38 mouse cellular contexts compared by ENCODE assay signal in the genomic region with DNA sequence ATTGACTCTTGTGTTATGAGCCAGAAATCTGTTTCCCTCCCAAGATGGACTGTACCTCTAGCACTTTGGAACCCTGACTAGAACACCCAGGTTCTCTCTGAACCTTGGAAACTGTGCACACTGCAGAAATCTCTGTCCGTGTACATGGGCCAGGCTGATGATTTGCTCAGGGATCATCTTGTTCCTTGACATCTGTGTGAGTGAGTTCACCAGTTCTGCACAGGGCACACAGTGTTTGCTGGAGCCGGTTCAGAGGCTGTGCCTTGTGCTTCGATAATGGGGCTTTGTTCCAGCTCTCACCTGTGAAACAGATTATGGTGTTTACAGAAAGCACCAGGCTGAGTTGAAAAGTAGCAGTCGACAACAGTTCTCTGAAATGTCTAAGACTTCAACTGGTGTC. TPM values are rescaled to one million over a fixed set of nuclear protein-coding genes. Genes with fewer than 3 reads are reported as not detected.
DNase-seq lines count a peak whose midpoint lies in the region; ATAC-seq lines count a peak whose summit lies in the region.
"Had no signal": no experiment of that assay in that cellular context is flagged by ENCODE, and none has a peak within 500 bp of the region (broad histone marks: within the 10 kb centered on the region; RNA-seq: fewer than 3 reads in every experiment).

No protein-coding gene starts in this region.

- no peaks in the 10 kb centered on the region for H3K4me1 ChIP-seq in kidney, embryonic 16.5 days (ENCODE audit: insufficient read depth, low read length)
- H3K4me1 ChIP-seq in stomach, embryonic 16.5 days (ENCODE audit: control insufficient read depth, insufficient read depth, low read length): no peaks in the 10 kb centered on the region
- H3K4me1 ChIP-seq in forebrain, embryonic 16.5 days (replicated peaks; ENCODE audit: control insufficient read depth, insufficient read depth, low read length): no peaks in the 10 kb centered on the region
- H3K4me1 ChIP-seq: forebrain, embryonic 13.5 days; heart, embryonic 13.5 days; hindbrain, embryonic 15.5 days; limb, embryonic 12.5 days had no signal

- peak; percentile 59 for DNase-seq in heart, adult 11 months
- no peak for DNase-seq in heart, postnatal 14 days
- peak; percentile 46 to 80 for DNase-seq in kidney, adult 8-10 months
- DNase-seq in kidney, postnatal 14 days: peak; percentile 51
- no peak for DNase-seq in layer of hippocampus, postnatal 36 days
- DNase-seq: adrenal gland, adult 2 months; cerebellum, adult 2 months; cerebellum, postnatal 25 days; gastrocnemius, adult 2 months; heart, postnatal 10 days; lung, embryonic 14.5 days; lung, postnatal 14 days; midbrain, embryonic 14.5 days; right cerebral cortex, postnatal 14 days; thymus, postnatal 14 days had no signal

- H3K4me3 ChIP-seq in kidney, embryonic 16.5 days (ENCODE audit: low read length): no peak overlapping the region
- H3K4me3 ChIP-seq in stomach, embryonic 16.5 days (replicated peaks; ENCODE audit: low read length): no peak overlapping the region
- H3K4me3 ChIP-seq in forebrain, embryonic 16.5 days (replicated peaks; ENCODE audit: low read length): no peak overlapping the region
- H3K4me3 ChIP-seq: forebrain, embryonic 13.5 days; gastrocnemius, adult 2 months; heart, embryonic 13.5 days; hindbrain, embryonic 10.5 days; hindbrain, embryonic 15.5 days; left cerebral cortex, adult 2 months; limb, embryonic 12.5 days; liver, embryonic 15.5 days had no signal

- H3K9me3 ChIP-seq in kidney, embryonic 16.5 days (ENCODE audit: low read length): no peaks in the 10 kb centered on the region
- H3K9me3 ChIP-seq in stomach, embryonic 16.5 days (replicated peaks; ENCODE audit: control insufficient read depth, low read length): no peaks in the 10 kb centered on the region
- no peaks in the 10 kb centered on the region for H3K9me3 ChIP-seq in forebrain, embryonic 16.5 days (ENCODE audit: control insufficient read depth, low read length)
- H3K9me3 ChIP-seq: forebrain, embryonic 13.5 days; heart, embryonic 13.5 days; hindbrain, embryonic 10.5 days; hindbrain, embryonic 15.5 days; limb, embryonic 12.5 days; liver, embryonic 15.5 days had no signal

- no peak overlapping the region for H3K4me2 ChIP-seq in kidney, embryonic 16.5 days (replicated peaks; ENCODE audit: low read depth, low read length)
- H3K4me2 ChIP-seq in stomach, embryonic 16.5 days (ENCODE audit: low read depth, low read length): no peak overlapping the region
- H3K4me2 ChIP-seq in forebrain, embryonic 16.5 days (ENCODE audit: low read length): no peak overlapping the region
- H3K4me2 ChIP-seq: forebrain, embryonic 13.5 days; heart, embryonic 13.5 days; hindbrain, embryonic 15.5 days; limb, embryonic 12.5 days; liver, embryonic 15.5 days; lung, embryonic 14.5 days had no signal

- H3K27ac ChIP-seq in kidney, embryonic 16.5 days (ENCODE audit: low read length): no peak overlapping the region
- H3K27ac ChIP-seq in stomach, embryonic 16.5 days (ENCODE audit: low read length): peak overlapping the region; percentile 60
- no peak overlapping the region for H3K27ac ChIP-seq in forebrain, embryonic 16.5 days (ENCODE audit: low read length)
- H3K27ac ChIP-seq: forebrain, embryonic 13.5 days; gastrocnemius, adult 2 months; heart, embryonic 13.5 days; hindbrain, embryonic 10.5 days; hindbrain, embryonic 15.5 days; left cerebral cortex, adult 2 months; limb, embryonic 12.5 days; liver, embryonic 15.5 days had no signal

- ATAC-seq in kidney, embryonic 16.5 days (ENCODE audit: low FRiP score, low TSS enrichment): no peak
- peak; percentile 72; the same call in 1 of the 2 replicates for ATAC-seq in stomach, embryonic 16.5 days (ENCODE audit: insufficient read depth, low FRiP score)
- ATAC-seq in forebrain, embryonic 16.5 days: no peak
- ATAC-seq: activated CD4-positive, CD25-positive, alpha-beta regulatory T cell, adult 4 months; forebrain, embryonic 13.5 days; inflammation-experienced regulatory T-cells, adult 6 months had no signal

- no peaks in the 10 kb centered on the region for H3K27me3 ChIP-seq in kidney, embryonic 16.5 days (ENCODE audit: insufficient read depth, low read length)
- H3K27me3 ChIP-seq in stomach, embryonic 16.5 days (ENCODE audit: control insufficient read depth, insufficient read depth, low read length): no peaks in the 10 kb centered on the region
- no peaks in the 10 kb centered on the region for H3K27me3 ChIP-seq in forebrain, embryonic 16.5 days (replicated peaks; ENCODE audit: control insufficient read depth, insufficient read depth, low read length)
- H3K27me3 ChIP-seq: CH12.LX; forebrain, embryonic 13.5 days; heart, embryonic 13.5 days; hindbrain, embryonic 15.5 days; limb, embryonic 12.5 days had no signal

- intact Hi-C loops in heart, postnatal 14 days (cut with DNase I): no loop called here

- H3K9ac ChIP-seq in kidney, embryonic 16.5 days (replicated peaks; ENCODE audit: low read length): no peak overlapping the region
- H3K9ac ChIP-seq in stomach, embryonic 16.5 days (ENCODE audit: low read length): no peak overlapping the region
- H3K9ac ChIP-seq in forebrain, embryonic 16.5 days (replicated peaks; ENCODE audit: low read depth, low read length): no peak overlapping the region
- H3K9ac ChIP-seq: forebrain, embryonic 13.5 days; heart, embryonic 13.5 days; hindbrain, embryonic 15.5 days; limb, embryonic 12.5 days; liver, embryonic 15.5 days; lung, embryonic 14.5 days had no signal

- H3K36me3 ChIP-seq in kidney, embryonic 16.5 days (ENCODE audit: insufficient read depth, low read length): no peaks in the 10 kb centered on the region
- H3K36me3 ChIP-seq in stomach, embryonic 16.5 days (ENCODE audit: control insufficient read depth, insufficient read depth, low read length): no peaks in the 10 kb centered on the region
- no peaks in the 10 kb centered on the region for H3K36me3 ChIP-seq in forebrain, embryonic 16.5 days (ENCODE audit: control insufficient read depth, insufficient read depth)
- H3K36me3 ChIP-seq: heart, embryonic 13.5 days; hindbrain, embryonic 10.5 days; hindbrain, embryonic 15.5 days; limb, embryonic 12.5 days; liver, embryonic 15.5 days had no signal

- WGBS in kidney, embryonic 16.5 days: 60% methylated on average over 4 of the region's 4 CpGs
- 46% methylated on average over 4 of the region's 4 CpGs for WGBS in stomach, embryonic 16.5 days
- 81% methylated on average over 4 of the region's 4 CpGs for WGBS in forebrain, embryonic 16.5 days

RNA-seq across cellular contexts. Expression of a gene that starts 20.0 kb away (rescaled TPM):
- total RNA-seq in heart, postnatal 14 days (2021): 10 to 100 TPM; 43.9 to 44.2 TPM
- 63.4 and 74.4 TPM in 2 replicates for polyA plus RNA-seq in kidney, embryonic 16.5 days (2015; fragmentation: Nextera tagmentation; extraction: Ambion mirVana)
- 62.8 and 86.1 TPM in 2 replicates for polyA plus RNA-seq in stomach, embryonic 16.5 days (2015; fragmentation: Nextera tagmentation; extraction: Ambion mirVana)
- total RNA-seq in layer of hippocampus, postnatal 36 days (2021): 100 to 1,000 TPM; 102 to 105 TPM
- polyA plus RNA-seq in forebrain, embryonic 16.5 days (2015; fragmentation: Nextera tagmentation; extraction: Ambion mirVana): 65.3 and 73.4 TPM in 2 replicates

RNA-seq across cellular contexts. Expression of a gene that starts 26.5 kb away (rescaled TPM):
- total RNA-seq in heart, postnatal 14 days (2021): not detected
- not detected in 2 replicates for polyA plus RNA-seq in kidney, embryonic 16.5 days (2015; fragmentation: Nextera tagmentation; extraction: Ambion mirVana)
- polyA plus RNA-seq in stomach, embryonic 16.5 days (2015; fragmentation: Nextera tagmentation; extraction: Ambion mirVana): not detected in 2 replicates
- not detected for total RNA-seq in layer of hippocampus, postnatal 36 days (2021)
- not detected in 2 replicates for polyA plus RNA-seq in forebrain, embryonic 16.5 days (2015; fragmentation: Nextera tagmentation; extraction: Ambion mirVana)
- total RNA-seq: adrenal gland, adult 2 months; CH12.LX; gastrocnemius, adult 2 months; heart, adult 8-10 months; heart, postnatal 10 days; layer of hippocampus, adult 18-20 months; left cerebral cortex, adult 2 months; left cerebral cortex, postnatal 25 days; liver, adult 2 months; monocyte, adult 5-6 weeks had no signal
- polyA plus RNA-seq: C2C12; embryonic facial prominence, embryonic 11.5 days; forebrain, embryonic 13.5 days; heart, embryonic 13.5 days; hindbrain, embryonic 10.5 days; inflammation-experienced regulatory T-cells, adult 6 months; limb, embryonic 12.5 days; liver, adult 2 months; lung, embryonic 14.5 days; midbrain, embryonic 14.5 days; neural tube, embryonic 14.5 days; small intestine, adult 2 months; urinary bladder, adult 2 months had no signal

Comparison
In these comparisons a context has a peak if more than half of its experiments do, and no peak if none do; other contexts are left out.
1. DNase-seq: peak in heart, adult 11 months (single experiment), kidney, adult 8-10 months (2 of 2) and kidney, postnatal 14 days (single experiment); none in heart, postnatal 14 days (0 of 2) and layer of hippocampus, postnatal 36 days (0 of 2).